Mouse (Mus musculus) liver, embryonic 14.5 days (tissue): ENCODE measurements around the gene Saa2. TPM values are rescaled to one million over a fixed set of nuclear protein-coding genes. Genes with fewer than 3 reads are reported as not detected.
A peak's percentile ranks its signal among the peaks of the same experiment; 100 is the strongest.

ENCODE experiments used
- ATAC-seq: fragments of 200-750 bp; cut with Nextera tagmentation; 2 replicates; pipeline ENCODE4 v1.8.0; 2017; ENCODE audit warnings: moderate number of reproducible peaks, mild to moderate bottlenecking, moderate library complexity; ENCODE audit not compliant: insufficient read depth
- DNase-seq, 3 experiments: peaks; one replicate each; pipeline ENCODE4 v3.0.0-alpha.2; 2012 to 2013; ENCODE audit warnings: low read depth in 3 of 3, low spot score in 3 of 3
- H3K27ac ChIP-seq: fragments of 300-500 bp; sonication (generic); 2 replicates; pipeline ENCODE4 v1.5.1; 2014; ENCODE audit warnings: moderate library complexity, mild to moderate bottlenecking, control low read depth, inconsistent platforms
- H3K27me3 ChIP-seq: fragments of 300-500 bp; sonication (generic); 2 replicates; pipeline ENCODE4 v1.6.1; 2014; ENCODE audit warnings: mild to moderate bottlenecking, low read length, moderate library complexity; ENCODE audit not compliant: control insufficient read depth, insufficient read depth
- H3K36me3 ChIP-seq: fragments of 300-500 bp; sonication (generic); replicated peaks from 2 replicates; pipeline ENCODE4 v1.6.1; 2014; ENCODE audit warnings: low read depth; ENCODE audit not compliant: control insufficient read depth, insufficient read depth
- H3K4me1 ChIP-seq, 2 experiments: fragments of 200-500 bp in 1 of 2; fragments of 300-500 bp in 1 of 2; sonication (generic) in 1 of 2; replicated peaks; 2 replicates each; pipeline ENCODE4 v1.6.1; 2012 to 2014; ENCODE audit warnings: antibody characterized with exemption in 1 of 2, inconsistent platforms in 1 of 2, low read length in 1 of 2; ENCODE audit not compliant: control insufficient read depth in 2 of 2, insufficient read depth in 2 of 2
- H3K4me2 ChIP-seq: fragments of 300-500 bp; sonication (generic); 2 replicates; pipeline ENCODE4 v1.6.1; 2014; ENCODE audit warnings: low read depth, mild to moderate bottlenecking, control low read depth, moderate library complexity
- H3K4me3 ChIP-seq, 2 experiments: fragments of 200-500 bp in 1 of 2; fragments of 300-500 bp in 1 of 2; sonication (generic) in 1 of 2; 2 replicates each; pipeline ENCODE4 v1.5.1; 2012 to 2014; ENCODE audit warnings: low read depth in 2 of 2, low read length in 2 of 2, mild to moderate bottlenecking in 2 of 2, control low read depth in 1 of 2, inconsistent platforms in 1 of 2, moderate library complexity in 1 of 2; ENCODE audit not compliant: insufficient read depth in 1 of 2
- H3K9ac ChIP-seq: fragments of 300-500 bp; sonication (generic); replicated peaks from 2 replicates; pipeline ENCODE4 v1.6.1; 2014; ENCODE audit warnings: mild to moderate bottlenecking, control low read depth, moderate library complexity
- H3K9me3 ChIP-seq: fragments of 300-500 bp; sonication (generic); 2 replicates; pipeline ENCODE4 v1.6.1; 2016; ENCODE audit warnings: low read length, mixed read lengths; ENCODE audit not compliant: control insufficient read depth
- CTCF ChIP-seq: IDR thresholded peaks from 2 replicates; pipeline ENCODE4 v1.5.1; 2016; ENCODE audit warnings: antibody characterized with exemption, low read depth, control low read depth
- EP300 ChIP-seq: IDR thresholded peaks from 2 replicates; pipeline ENCODE4 v1.6.1; 2016; ENCODE audit warnings: antibody characterized with exemption, low read depth
- WGBS: fragments of 180-500 bp; shearing (Covaris S2); extraction: QIAGEN DNeasy Blood & Tissue Kit; methylation state at CpG from one replicate; pipeline ENCODE4 v1.1.7; 2014; ENCODE audit not compliant: insufficient replicate concordance; 5-methylcytosine and 5-hydroxymethylcytosine counted together
- polyA plus RNA-seq, 2 experiments: library from polyadenylated mRNA; depleted of rRNA in 1 of 2; stranded (reverse) in 1 of 2; unstranded in 1 of 2; fragments of >200 nt; fragmentation: Nextera tagmentation in 1 of 2; extraction: Ambion mirVana in 1 of 2; gene quantifications; 2 replicates each; pipeline versions ENCODE4 v1.2.1 to v1.2.3; 2012 to 2014

The Saa2 gene
- polyA plus RNA-seq, 2 experiments: not detected

- H3K36me3 ChIP-seq: peaks cover 7% of the 10 kb centered on the region
- H3K9ac ChIP-seq: no peak overlapping the region
- H3K27ac ChIP-seq: no peak overlapping the region
- no peak overlapping the region for H3K4me2 ChIP-seq
- ATAC-seq (no peak), DNase-seq (no peak)
- no peak overlapping the region for H3K4me3 ChIP-seq
- no peak for TF ChIP-seq CTCF
- no peak for TF ChIP-seq EP300
- no peaks in the 10 kb centered on the region for H3K9me3 ChIP-seq
- no peaks in the 10 kb centered on the region for H3K27me3 ChIP-seq
- H3K4me1 ChIP-seq: no peaks in the 10 kb centered on the region
- WGBS: 82% methylated on average over 7 of the region's 7 CpGs
Measured at GRCm38 (mm10) chr7:46768451-46768850, 16.9 kb downstream of the Saa2 start.

- Histone ChIP-seq H3K36me3 (peaks cover 7% of the 10 kb centered on the region), H3K9ac (no peak overlapping the region), H3K9me3 (no peaks in the 10 kb centered on the region), H3K4me1 (no peaks in the 10 kb centered on the region), H3K27me3 (no peaks in the 10 kb centered on the region), H3K4me3 (no peak overlapping the region), H3K27ac (no peak overlapping the region), H3K4me2 (no peak overlapping the region)
- 43% methylated on average over 4 of the region's 4 CpGs for WGBS
- TF ChIP-seq EP300 (no peak), CTCF (peak; percentile 92)
- ATAC-seq (no peak), DNase-seq (peak; percentile 7 to 29 (median 28))
Measured at GRCm38 (mm10) chr7:46770706-46771105, 19.1 kb downstream of the Saa2 start.

GRCm38 (mm10) chr7:46789177-46789849, 37.7 kb downstream of the Saa2 start:
- no peak overlapping the region for H3K4me3 ChIP-seq
- H3K4me2 ChIP-seq: no peak overlapping the region
- no peaks in the 10 kb centered on the region; a peak in 1 of 4 replicates for H3K4me1 ChIP-seq
- DNase-seq (no peak), ATAC-seq (no peak)
- H3K9me3 ChIP-seq: no peaks in the 10 kb centered on the region
- no peak overlapping the region for H3K27ac ChIP-seq
- peaks cover 3% of the 10 kb centered on the region for H3K36me3 ChIP-seq
- WGBS: 65% methylated on average over 5 of the region's 5 CpGs
- no peak overlapping the region for H3K9ac ChIP-seq
- TF ChIP-seq CTCF: no peak
- TF ChIP-seq EP300: no peak
- H3K27me3 ChIP-seq: no peaks in the 10 kb centered on the region

GRCm38 (mm10) chr7:46793871-46794270, 42.3 kb downstream of the Saa2 start:
- DNase-seq (no peak), ATAC-seq (no peak)
- TF ChIP-seq EP300 (no peak), CTCF (no peak)
- Histone ChIP-seq H3K4me3 (no peak overlapping the region), H3K9me3 (no peaks in the 10 kb centered on the region), H3K27me3 (no peaks in the 10 kb centered on the region), H3K9ac (no peak overlapping the region), H3K27ac (no peak overlapping the region), H3K36me3 (peaks cover 6% of the 10 kb centered on the region; the same call in 1 of the 2 replicates), H3K4me1 (peaks cover 9 to 16% of the 10 kb centered on the region in 2 experiments), H3K4me2 (no peak overlapping the region)
- WGBS: 70% methylated on average over 4 of the region's 4 CpGs

- TF ChIP-seq EP300 (peak; percentile 42; the same call in 1 of the 2 replicates), CTCF (no peak)
- peak; percentile 94 to 95 (median 95) for DNase-seq
- H3K27me3 ChIP-seq: no peaks in the 10 kb centered on the region
- H3K4me1 ChIP-seq: peaks cover 9 to 16% of the 10 kb centered on the region in 2 experiments
- H3K27ac ChIP-seq: peak within 1 kb of the TSS; percentile 49
- H3K9ac ChIP-seq: peak within 1 kb of the TSS; percentile 79
- peak within 1 kb of the TSS; percentile 86 to 91 for H3K4me3 ChIP-seq
- H3K4me2 ChIP-seq: peak within 1 kb of the TSS; percentile 82
- H3K36me3 ChIP-seq: peaks cover 13% of the 10 kb centered on the region
- H3K9me3 ChIP-seq: no peaks in the 10 kb centered on the region
- ATAC-seq: peak; percentile 97
- WGBS: under 1% methylated on average over 74 of the region's 75 CpGs
Measured at GRCm38 (mm10) chr7:46795287-46796205, 44.0 kb downstream of the Saa2 start, which contains the start of the genes Hps5 and Gtf2h1. Hps5 (minus strand) TSS chr7:46796064. Gtf2h1 (plus strand) TSS chr7:46796103.
